Mouse (Mus musculus) thymus, postnatal 0 days (tissue): ENCODE measurements around the gene Plcg1. TPM values are rescaled to one million over a fixed set of nuclear protein-coding genes. Genes with fewer than 3 reads are reported as not detected.
A peak's percentile ranks its signal among the peaks of the same experiment; 100 is the strongest.

Source experiments
- DNase-seq: peaks from one replicate; pipeline ENCODE4 v3.0.0-alpha.2; 2015; ENCODE audit warnings: low spot score
- polyA plus RNA-seq: library from polyadenylated mRNA; unstranded; fragments of >200 nt; fragmentation: Nextera tagmentation; extraction: Ambion mirVana; gene quantifications from 2 replicates; pipeline ENCODE4 v1.2.1, GENCODE M21; 2015

Plcg1 gene
- 39.5 and 49.3 TPM in 2 replicates for polyA plus RNA-seq

- DNase-seq = peak; percentile 96
Observed at GRCm38 (mm10) chr2:160731117-160731838, at the start of gene Plcg1. Plcg1 (plus strand) TSS chr2:160731300.

GRCm38 (mm10) chr2:160700271-160700670 is 30.8 kb upstream of the Plcg1 start:
- DNase-seq = no peak

GRCm38 (mm10) chr2:160701603-160702002 is 29.5 kb upstream of the Plcg1 start:
- DNase-seq = peak; percentile 57

GRCm38 (mm10) chr2:160702824-160703223 is 28.3 kb upstream of the Plcg1 start:
- no peak for DNase-seq

- DNase-seq = no peak
Observed at GRCm38 (mm10) chr2:160707673-160708072, 23.4 kb upstream of the Plcg1 start.

- no peak for DNase-seq
Observed at GRCm38 (mm10) chr2:160715463-160716030, 15.6 kb upstream of the Plcg1 start.

GRCm38 (mm10) chr2:160717269-160717668 is 13.8 kb upstream of the Plcg1 start:
- peak; percentile 72 for DNase-seq

- DNase-seq = no peak
Observed at GRCm38 (mm10) chr2:160718811-160719210, 12.3 kb upstream of the Plcg1 start.

GRCm38 (mm10) chr2:160722714-160723113 is 8.4 kb upstream of the Plcg1 start:
- DNase-seq = no peak

GRCm38 (mm10) chr2:160723613-160724375 is 7.3 kb upstream of the Plcg1 start:
- DNase-seq = no peak

GRCm38 (mm10) chr2:160724536-160724935 is 6.6 kb upstream of the Plcg1 start:
- no peak for DNase-seq

- no peak for DNase-seq
Observed at GRCm38 (mm10) chr2:160725877-160726864, 4.9 kb upstream of the Plcg1 start.

- no peak for DNase-seq
Observed at GRCm38 (mm10) chr2:160728972-160729371, 2.1 kb upstream of the Plcg1 start.

- DNase-seq = no peak
Observed at GRCm38 (mm10) chr2:160729436-160729835, 1.7 kb upstream of the Plcg1 start.

GRCm38 (mm10) chr2:160729851-160730796 is 976 bp upstream of the Plcg1 start:
- DNase-seq = no peak

- no peak for DNase-seq
Observed at GRCm38 (mm10) chr2:160730797-160731116, 343 bp upstream of the Plcg1 start.

- DNase-seq = no peak
Observed at GRCm38 (mm10) chr2:160731839-160732261, 750 bp downstream of the Plcg1 start.

- DNase-seq = no peak
Observed at GRCm38 (mm10) chr2:160732420-160732995, 1.4 kb downstream of the Plcg1 start.

- DNase-seq = peak; percentile 81
Observed at GRCm38 (mm10) chr2:160733131-160733531, 2.0 kb downstream of the Plcg1 start.

GRCm38 (mm10) chr2:160734331-160734730 is 3.2 kb downstream of the Plcg1 start:
- DNase-seq = peak; percentile 67
